Mouse (Mus musculus): ENCODE data around the gene Gm17324.

- no peak for TF ChIP-seq CTCF (IDR thresholded peaks at IDR 0.05; ENCODE audit: low read depth, low read length)
- TF ChIP-seq POLR2A (IDR thresholded peaks at IDR 0.05; ENCODE audit: insufficient read depth, low read length) = no peak
- no peak for TF ChIP-seq EP300 (IDR thresholded peaks at IDR 0.05; ENCODE audit: insufficient read depth, low read depth, low read length)
These were observed 42.6 kb upstream of the Gm17324 start for GRCm38 (mm10) chr9:78491169-78491568.
